Mouse (Mus musculus): ENCODE data around the gene St8sia1.
"Not testable (repeated sequence)": the region's sequence is repeated elsewhere in the genome, so short reads cannot be mapped to it uniquely, and the experiment has no call there.

Gene St8sia1

DNA sequence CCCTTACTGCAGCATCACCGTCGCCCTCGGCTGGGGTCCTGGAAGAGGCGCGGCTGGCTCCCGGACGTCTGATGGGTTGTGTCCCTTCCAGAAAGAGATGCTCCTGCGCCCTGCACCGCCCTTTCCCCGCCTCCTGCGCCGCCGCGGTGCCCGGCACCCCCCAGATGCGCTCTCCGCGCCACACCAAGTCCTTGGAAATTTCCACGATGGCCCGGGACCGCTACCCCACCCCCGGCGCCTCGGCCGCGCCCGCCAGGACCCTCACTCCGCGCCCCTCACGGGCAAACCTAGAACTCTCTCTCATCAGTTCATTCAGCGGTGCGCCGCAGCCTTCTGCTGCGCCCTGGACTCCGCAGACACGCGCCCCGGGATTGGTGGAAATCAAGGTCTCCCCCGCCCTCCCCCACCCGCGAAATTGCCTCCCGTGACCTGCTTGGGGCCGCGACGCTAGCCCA is at the start of gene St8sia1:
Gene St8sia1 (minus strand): TSS at position 377 of the 455 bp plus-strand sequence.
- peak; percentile 81 for DNase-seq

DNA sequence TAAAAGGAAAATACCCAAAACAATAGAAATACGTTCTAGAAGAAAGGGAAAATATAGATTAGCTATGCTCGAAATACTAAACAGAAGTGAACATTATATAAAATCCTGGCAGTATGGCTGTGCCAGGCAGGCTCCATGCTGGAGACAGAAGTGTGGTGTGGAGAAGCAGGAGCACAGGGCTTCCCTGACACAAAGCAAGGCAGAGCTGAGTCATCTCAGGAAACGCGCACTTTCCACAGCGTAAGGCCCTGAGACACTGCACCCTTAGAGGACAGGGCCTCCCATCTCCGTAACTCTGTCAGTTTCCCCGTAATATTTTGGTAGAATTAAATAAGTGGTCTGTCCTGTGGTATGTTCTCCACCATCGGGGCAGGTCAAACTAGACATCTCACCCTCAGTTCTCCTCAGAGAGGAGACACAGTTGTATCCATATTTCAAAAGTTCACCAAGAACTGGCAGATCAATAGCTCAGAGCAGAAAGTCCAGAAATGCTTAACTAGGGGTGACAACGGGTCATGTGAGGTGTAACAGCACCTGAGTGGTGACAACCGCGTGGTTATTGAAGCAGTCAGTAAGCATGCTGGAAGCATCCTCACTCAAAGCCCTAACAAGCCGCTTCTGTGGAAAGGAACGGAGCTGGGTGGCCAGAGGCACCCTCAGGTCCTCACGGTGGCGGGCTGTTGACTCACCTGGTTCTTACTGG is 48.4 kb upstream of the St8sia1 start:
- no peak for DNase-seq

DNA sequence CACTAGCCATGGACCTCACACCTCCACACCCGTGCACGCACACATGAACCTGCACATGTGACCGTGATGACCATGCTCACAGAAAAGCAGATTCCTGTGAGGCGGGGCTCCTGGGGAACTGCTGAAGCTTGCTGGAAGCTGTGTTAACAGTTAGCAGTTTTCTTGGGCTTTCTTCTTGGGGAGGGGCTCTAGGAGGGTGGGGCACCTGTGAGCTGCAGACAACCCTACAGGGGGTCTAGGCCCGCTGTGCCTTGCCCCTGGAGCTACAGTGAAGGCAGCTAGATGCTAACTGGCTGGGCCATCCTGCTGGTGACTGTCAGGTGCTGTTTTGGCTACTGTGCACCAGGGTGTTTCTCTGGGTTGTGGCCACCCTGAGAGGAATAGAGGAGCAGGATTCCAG is 44.6 kb upstream of the St8sia1 start:
- no peak for DNase-seq

DNA sequence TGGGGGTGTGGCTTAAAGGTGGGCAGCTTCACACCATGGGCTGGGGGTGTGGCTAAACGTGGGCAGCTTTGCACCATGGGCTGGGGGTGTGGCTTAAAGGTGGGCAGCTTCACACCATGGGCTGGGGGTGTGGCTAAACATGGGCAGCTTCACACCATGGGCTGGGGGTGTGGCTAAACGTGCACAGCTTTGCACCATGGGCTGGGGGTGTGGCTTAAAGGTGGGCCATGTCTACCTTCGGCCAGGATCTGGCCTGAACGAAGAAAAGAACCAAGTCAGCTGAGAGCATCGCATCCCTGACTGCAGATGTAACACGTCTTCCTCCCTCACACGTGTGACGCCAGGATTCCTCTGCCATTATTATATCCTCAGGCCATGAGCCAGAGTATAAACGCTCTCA is 41.0 kb upstream of the St8sia1 start:
- DNase-seq, result not testable (repeated sequence)

DNA sequence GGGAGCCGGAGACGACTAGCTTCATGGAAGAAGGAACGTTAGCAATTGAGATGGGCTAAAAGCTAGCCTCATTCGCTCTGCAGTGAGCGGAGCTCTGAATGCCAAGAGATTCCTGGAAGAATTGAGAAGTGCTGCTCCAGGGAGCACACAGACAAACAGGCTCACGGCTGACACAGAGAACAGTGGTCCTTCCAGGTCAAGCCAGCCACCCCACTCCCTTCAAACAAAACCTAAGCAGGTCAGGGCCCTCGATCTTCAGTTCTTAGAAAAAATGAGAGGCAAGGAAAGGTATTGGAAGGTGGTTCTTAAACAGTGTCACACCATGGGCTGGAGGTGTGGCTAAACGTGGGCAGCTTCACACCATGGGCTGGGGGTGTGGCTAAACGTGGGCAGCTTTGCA is 40.5 kb upstream of the St8sia1 start:
- DNase-seq, result no peak

DNA sequence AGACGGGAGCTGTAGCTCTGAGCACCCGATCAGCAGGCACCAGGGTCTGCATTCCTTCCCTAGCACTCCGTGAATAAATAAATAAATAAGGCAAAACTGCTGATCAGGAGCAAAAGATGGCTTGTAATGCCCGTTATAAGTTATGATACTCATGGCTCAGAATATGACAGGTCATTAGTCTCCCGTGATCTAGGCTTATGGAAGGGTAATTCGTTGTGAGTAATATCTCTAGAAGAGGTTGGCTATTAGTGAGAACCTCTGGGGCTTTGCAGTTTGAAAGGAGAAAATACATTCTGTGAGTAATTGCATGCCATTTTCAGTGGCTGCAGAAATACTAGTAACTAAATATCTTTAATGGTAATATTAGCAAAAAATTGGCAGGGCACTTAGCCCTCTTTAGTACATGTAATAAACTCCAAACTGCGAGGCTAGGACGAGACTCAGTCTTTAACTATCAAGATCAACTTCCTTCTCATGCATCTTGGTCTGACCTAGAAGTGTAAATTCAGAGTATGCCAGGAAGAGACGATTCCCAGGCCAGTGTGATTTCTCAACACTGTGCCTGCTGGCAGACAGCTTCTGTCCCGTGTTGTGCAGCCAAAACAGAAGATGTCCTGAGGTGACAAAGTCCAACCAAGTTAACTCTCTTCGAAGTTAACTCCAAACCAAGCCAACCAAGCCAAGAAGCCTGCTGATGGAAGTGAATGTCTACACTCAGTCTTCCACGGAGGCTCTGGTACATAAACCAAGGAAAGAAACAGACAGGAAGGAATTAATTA is 34.2 kb upstream of the St8sia1 start:
- DNase-seq, result no peak

DNA sequence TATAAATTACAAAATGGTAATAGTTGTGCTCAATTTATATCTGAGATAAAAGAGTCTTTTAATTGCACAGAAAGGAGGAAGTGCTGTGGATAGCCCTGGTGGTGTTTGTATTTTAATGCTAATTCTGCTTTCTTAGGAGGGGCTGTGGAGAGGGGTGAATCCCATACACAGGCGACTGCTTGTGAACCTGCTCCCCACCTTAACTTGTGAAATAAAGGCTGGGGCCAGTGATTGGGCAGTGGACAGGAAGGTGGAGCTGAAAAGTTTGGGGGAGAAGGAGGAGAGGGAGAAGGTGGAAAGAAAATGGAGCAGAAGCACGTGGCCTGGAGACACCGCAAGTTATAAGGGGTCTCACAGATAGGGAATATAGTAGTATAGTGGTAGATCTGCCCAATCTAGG is 32.6 kb upstream of the St8sia1 start:
- DNase-seq, result no peak

DNA sequence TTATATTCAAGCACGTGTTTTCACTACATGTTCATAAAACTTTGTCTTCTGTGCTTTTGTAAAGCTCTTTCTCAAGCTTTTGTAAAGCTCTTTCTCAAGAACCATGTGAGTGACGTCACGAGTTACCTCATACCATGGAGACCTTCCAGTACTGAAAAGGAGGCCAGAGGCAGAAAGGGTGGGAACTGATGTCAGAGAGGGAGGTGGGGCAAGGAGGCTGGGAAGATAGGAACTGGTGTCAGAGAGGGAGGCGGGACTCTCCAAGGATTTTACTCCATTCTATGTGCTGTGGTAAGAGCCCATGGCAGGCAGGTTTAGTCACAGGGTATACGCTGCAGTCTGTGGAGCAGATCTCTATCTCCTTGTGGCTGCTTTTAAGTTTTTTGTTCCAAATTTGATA is 31.3 kb upstream of the St8sia1 start:
- DNase-seq, result no peak

DNA sequence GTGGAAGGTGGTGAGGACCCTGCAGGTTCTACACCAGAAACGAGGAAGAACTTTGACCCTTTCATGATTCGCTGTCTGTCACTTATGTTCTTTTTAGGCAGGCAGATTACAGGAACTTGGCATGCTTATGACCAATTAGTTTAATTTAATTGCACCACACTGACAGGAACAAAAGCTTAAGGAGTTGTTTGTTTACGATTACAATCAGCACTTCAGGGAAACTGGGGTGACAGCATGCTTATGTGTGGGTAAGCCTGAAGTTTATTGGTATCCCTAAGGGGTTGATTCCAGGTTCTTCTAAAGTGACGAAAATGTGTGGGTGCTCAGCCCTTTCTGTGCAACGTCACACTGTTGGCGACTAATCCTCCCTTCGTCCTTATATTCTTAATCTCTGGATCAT is 30.6 kb upstream of the St8sia1 start:
- DNase-seq, result no peak

DNA sequence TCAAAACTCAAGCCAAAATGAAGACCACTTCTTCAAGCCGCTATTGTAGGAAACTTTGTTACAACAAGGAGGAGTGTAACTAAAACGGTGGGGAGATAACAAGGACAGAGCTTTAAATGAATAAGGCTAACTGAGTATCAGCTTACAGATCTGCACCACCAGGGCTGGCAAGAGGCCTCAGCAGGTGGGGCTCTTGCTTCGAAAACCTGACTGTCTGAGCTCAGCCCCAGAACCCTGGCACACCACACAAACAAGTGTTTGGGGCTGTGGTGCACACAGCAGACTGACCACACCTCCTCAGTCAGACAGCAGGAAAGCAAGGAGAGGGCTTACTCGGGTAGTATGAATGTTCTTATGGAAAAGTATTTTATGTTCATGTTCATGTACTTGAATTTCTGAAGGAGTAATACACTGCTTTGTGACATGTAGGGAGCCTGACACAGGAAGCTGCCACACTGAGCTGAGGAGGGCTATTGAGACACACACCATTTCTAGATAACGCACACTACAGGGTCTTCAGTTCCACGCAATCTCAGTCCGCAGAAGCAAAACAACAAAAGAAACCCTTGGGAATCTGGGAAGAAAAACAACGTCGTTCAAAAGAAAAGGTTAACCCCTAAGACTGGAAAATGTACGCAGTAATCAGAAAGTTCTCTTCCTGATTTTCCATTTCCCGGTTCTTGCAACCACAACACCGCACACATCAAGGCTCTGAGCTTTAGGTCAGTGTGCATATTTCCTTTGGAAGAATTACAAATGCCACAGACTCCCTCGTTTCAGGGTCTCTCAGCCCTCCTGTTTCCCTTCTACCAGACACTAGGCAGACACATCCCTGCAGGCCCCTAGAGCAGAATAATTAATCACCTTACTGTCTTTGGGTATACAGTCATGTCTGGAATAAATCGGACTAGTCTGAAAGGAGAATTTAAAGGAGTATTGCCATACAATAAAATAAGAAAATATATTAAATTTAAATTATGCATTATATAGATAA is 29.8 kb upstream of the St8sia1 start:
- no peak for DNase-seq

DNA sequence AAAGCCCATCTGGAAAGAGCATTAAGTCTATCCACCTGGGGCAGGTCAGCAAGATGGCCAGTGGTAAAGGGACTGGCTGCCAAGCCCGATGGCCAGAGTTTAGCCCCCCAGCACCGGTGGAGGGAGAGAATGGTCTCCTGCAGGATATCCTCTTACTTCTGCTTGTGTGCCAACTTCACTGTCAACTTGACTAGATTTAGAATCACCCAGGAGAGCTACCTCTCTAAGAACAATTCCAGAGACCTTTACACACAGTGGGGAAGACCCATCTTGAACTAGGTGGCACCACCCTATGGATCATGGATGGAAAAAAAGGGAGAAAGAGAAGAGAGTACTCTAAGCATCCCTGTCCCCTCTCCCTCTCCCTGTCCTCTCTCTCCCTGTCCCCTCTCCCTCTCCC is 28.7 kb upstream of the St8sia1 start:
- DNase-seq, result no peak

DNA sequence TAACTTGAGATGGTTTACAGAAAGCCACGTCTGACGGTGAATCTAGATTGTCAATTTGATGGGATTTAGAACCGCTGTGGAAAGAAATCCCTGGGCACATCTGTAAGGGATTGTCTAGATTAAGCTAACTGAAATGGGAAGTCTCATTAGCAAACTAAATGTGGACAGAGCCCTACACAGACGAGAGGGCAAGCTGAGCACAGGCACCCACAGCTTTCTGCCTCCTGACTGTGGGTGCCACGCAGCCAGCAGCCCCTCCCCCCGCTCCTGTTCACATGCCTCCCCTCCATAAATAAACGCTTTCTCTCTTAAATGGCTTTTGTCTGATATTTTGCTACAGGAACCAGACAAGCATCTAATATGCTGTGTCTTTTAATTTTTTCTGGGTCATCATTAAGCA is 27.8 kb upstream of the St8sia1 start:
- DNase-seq, result no peak

DNA sequence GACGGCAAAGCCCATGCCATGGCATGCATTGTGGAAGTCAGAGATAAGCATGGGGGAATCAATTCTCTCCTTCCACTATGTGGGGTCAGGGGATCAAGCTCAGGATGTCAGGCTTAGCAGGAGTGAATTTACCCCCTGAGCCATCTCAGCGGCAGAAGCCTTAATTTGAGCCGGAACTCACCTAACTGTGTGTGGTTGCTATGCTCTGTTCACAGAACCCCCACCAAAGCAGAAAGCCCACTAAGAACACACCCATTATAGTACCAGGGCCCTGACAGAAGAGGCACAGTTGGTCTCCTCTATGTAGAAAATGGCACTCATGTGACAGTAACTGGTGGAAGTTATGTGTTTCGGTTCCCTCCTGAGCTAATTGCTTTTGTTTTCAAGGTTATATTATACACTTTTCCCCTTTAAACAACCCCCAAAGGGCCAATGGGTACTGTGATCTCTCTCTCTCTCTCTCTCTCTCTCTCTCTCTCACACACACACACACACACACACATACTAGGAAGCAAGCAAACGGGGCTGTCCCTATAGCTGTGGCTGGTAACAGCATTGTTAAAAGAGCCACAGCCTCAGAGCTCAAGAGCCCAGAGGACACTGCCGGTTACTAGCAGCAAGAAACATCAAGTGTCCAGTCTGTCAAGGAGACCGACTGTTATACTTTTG is 27.3 kb upstream of the St8sia1 start:
- DNase-seq, result no peak

DNA sequence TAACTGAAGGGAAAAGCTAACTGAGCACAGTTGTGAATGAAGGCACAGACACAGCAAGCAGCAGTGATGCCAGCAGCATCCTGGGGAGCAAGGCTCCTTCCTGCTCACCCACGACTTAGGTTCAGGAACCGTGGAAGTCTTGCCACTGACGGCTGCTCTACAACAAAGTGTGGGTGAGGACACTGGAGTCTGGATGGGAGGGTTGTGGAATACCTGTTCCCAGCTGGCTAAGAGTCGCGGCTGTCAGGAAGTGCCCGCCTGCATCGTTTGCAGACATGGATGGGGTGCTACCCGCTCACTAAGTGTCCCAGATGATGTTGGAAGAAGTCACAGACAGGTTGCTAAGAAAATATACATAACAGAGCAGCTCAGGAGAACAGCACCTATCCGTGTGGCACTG is 26.3 kb upstream of the St8sia1 start:
- DNase-seq, result no peak

DNA sequence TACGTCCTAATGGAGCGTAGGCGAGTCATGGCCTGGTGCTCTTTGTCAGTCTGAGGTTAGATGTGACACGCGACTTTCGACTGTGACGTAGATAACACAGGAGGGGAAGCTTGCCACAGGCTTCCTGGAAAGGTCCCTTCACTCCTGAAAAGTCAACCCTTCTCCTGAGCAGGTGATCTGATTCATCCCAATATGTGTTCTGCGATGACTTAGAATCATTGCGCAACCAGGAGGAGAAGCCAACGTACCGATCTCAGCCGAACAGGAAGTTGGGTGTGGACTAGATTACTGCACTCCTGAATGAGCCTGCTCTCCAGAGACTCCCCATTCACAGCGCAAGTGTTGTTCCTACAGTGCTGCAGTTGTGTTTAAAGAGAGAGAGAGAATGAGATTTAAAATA is 25.2 kb upstream of the St8sia1 start:
- no peak for DNase-seq

DNA sequence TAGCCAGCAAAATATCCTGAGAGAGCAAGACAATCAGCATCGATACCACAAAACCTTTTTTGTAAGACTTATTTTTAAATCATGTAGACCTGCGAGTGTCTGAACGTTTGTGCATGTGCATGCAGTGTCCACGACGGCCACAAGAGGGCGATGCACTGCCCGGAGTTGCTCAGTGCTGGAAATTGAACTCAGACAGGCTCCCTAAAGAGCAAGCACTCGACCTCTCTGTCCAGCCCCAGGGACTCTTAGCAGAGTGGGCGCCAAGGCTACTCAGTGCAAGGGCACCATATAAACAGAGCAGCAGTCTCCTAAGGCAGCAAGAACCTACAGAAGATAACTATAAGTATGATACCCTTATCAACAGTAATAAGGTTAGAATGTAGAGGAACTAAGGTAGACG is 24.5 kb upstream of the St8sia1 start:
- peak; percentile 51 for DNase-seq

DNA sequence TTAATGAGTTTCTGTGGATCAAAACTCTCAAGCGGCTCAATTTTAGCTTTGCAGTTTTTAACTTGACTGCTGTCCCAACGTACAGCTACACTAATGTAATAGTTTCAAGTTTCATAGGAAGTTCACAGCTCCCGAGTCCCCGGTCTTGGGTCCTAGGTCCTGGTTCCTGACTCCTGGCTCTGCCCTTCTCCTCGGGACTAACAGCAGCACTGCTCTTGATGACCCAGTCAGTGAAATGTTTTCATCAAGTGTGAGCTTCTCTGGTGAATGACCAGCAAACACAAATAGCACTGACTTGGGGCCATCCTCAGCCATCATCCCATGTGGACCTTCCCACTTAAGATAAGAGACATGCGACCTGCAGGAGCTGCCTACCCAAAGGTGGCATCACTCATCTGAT is 24.0 kb upstream of the St8sia1 start:
- DNase-seq, result no peak

DNA sequence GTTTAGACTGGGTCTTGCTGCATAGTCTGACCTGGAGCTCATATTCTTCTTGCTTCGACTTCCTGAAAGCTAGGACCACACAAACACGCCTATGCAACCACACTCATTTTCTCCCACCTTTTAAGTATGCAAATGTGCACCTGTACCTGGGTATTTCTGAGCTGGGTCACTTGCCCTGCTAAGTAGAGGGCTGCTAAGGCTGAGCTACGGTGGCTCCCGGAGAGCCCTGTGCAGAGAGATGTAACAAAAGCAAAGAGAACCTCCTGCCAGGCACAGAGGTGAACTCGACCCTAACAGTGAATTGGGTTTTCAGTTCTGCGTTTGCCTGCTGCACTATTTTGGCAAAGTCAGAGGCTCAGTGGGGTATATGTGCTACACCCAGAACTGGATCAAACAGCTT is 23.4 kb upstream of the St8sia1 start:
- no peak for DNase-seq

DNA sequence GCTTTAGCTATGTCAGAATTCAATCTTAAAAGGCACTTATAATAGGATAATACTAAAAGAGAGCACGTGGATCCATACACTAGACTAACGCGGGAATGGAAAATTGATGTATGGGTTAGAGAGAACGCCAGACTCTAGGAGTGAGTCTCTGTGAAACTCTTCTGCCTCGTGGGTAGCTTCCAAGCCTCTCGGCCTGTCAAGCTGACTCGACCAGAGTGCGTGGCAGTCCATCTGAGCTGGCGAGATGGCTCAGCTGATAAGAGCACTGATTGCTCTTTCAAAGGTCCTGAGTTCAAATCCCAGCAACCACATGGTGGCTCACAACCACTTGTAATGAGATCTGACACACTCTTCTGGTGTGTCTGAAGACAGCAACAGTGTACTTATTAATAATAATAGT is 22.5 kb upstream of the St8sia1 start:
- DNase-seq, result not testable (repeated sequence)

DNA sequence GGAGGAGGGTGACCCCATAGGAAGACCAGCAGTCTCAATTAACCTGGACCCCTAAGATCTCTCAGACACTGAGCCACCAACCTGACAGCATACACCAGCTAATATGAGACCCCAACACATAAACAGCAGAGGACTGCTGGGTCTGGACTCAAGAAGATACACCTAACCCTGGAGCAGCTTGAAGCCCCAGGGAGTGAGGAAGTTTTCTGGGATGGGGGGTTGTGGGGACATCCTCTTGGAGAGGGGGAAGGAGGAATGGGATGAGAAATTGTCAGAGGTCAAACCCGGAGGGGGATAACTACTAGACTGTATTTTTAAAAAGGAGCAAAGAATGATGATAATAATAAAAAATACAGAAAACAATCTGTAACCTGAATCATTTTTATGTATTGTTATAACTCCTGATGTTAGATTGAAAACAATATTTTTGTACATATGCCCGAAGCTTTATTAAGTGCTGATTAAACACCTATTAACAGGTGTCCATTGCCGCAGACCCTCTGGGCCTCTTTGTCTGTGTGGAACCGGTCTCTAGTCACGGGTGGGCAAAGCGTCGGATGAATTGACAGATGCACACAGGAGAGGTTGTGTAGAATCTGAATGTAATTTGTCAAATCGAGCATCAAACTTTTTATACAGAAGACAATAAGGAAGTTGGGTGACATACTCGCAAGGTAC is 21.4 kb upstream of the St8sia1 start:
- DNase-seq, result not testable (repeated sequence)

DNA sequence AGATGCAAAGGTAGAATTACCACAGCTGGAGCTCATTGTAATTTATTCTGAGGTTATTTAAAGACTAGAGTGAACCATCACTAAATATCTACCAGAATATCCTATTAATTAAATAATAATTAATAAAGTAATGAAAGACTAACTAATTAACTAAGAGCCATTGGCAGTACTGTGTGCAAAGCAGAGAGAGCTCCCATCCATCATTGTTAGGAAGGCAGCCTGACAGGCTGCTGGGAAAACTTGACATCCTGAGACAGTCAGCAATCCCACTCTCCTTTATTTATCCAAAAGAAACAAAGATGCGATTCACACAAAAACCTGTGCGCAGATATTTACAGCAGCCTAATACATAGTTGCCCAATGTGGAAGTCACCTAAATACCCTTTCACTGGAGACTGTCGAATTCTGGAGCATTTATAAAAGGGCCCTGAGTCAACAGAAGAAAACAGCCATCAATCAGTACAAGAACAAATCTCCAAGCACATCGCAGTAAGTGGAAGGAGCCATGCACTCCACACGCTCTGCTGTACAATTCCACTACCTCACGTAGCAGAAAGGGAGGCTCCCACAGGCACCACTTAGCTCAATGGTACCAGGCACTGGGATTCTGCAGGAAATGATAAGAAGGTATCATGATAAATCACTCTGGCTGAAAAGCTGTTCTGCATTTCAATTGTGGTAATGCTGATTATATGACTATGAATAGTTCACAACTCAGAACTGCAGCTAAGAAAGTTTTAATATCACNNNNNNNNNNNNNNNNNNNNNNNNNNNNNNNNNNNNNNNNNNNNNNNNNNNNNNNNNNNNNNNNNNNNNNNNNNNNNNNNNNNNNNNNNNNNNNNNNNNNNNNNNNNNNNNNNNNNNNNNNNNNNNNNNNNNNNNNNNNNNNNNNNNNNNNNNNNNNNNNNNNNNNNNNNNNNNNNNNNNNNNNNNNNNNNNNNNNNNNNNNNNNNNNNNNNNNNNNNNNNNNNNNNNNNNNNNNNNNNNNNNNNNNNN is 15.7 kb upstream of the St8sia1 start:
- DNase-seq, result no peak

Data from cerebellum, adult 9-10 months (tissue).